Mouse (Mus musculus) limb, embryonic 14.5 days (tissue): ENCODE data around the gene Hes2. TPM values are rescaled to one million over a fixed set of nuclear protein-coding genes. Genes with fewer than 3 reads are reported as not detected.

ENCODE experiments used
- ATAC-seq: fragments of 200-750 bp; cut with Nextera tagmentation; 2 replicates; pipeline ENCODE4 v1.8.0; 2017; ENCODE audit warnings: low read depth, moderate number of reproducible peaks, moderate TSS enrichment; ENCODE audit not compliant: low FRiP score
- DNase-seq: peaks from one replicate; pipeline ENCODE4 v3.0.0-alpha.2; 2015; ENCODE audit warnings: low spot score
- H3K27ac ChIP-seq: fragments of 300-500 bp; sonication (generic); replicated peaks from 2 replicates; pipeline ENCODE4 v1.5.1; 2014; ENCODE audit warnings: low read depth, mild to moderate bottlenecking, low read length, moderate library complexity, mixed read lengths
- H3K27me3 ChIP-seq: fragments of 300-500 bp; sonication (generic); 2 replicates; pipeline ENCODE4 v1.6.1; 2014; ENCODE audit warnings: low read length, mixed read lengths; ENCODE audit not compliant: control insufficient read depth, insufficient read depth
- H3K36me3 ChIP-seq: fragments of 300-500 bp; sonication (generic); 2 replicates; pipeline ENCODE4 v1.6.1; 2014; ENCODE audit warnings: mild to moderate bottlenecking, low read length, moderate library complexity, mixed read lengths; ENCODE audit not compliant: control insufficient read depth, insufficient read depth
- H3K4me1 ChIP-seq: fragments of 300-500 bp; sonication (generic); 2 replicates; pipeline ENCODE4 v1.6.1; 2014; ENCODE audit warnings: antibody characterized with exemption, low read length, mixed read lengths; ENCODE audit not compliant: control insufficient read depth, insufficient read depth
- H3K4me2 ChIP-seq: fragments of 300-500 bp; sonication (generic); replicated peaks from 2 replicates; pipeline ENCODE4 v1.6.1; 2014; ENCODE audit warnings: low read depth, mild to moderate bottlenecking, low read length, moderate library complexity; ENCODE audit not compliant: severe bottlenecking
- H3K4me3 ChIP-seq: fragments of 300-500 bp; sonication (generic); replicated peaks from 2 replicates; pipeline ENCODE4 v1.5.1; 2014; ENCODE audit warnings: low read length
- H3K9ac ChIP-seq: fragments of 300-500 bp; sonication (generic); 2 replicates; pipeline ENCODE4 v1.6.1; 2014; ENCODE audit warnings: mild to moderate bottlenecking, low read depth, low read length, moderate library complexity; ENCODE audit not compliant: severe bottlenecking
- H3K9me3 ChIP-seq: fragments of 300-500 bp; sonication (generic); 2 replicates; pipeline ENCODE4 v1.6.1; 2016; ENCODE audit warnings: low read length; ENCODE audit not compliant: control insufficient read depth
- POLR2A ChIP-seq: fragments of 200-500 bp; IDR thresholded peaks from 2 replicates; pipeline ENCODE4 v1.8.0; 2012; ENCODE audit warnings: inconsistent platforms, mild to moderate bottlenecking, moderate library complexity, borderline replicate concordance; ENCODE audit not compliant: insufficient read depth, insufficient read length; ENCODE audit errors: extremely low read depth
- WGBS: fragments of 180-500 bp; shearing (Covaris S2); extraction: QIAGEN DNeasy Blood & Tissue Kit; methylation state at CpG from one replicate; pipeline ENCODE4 v1.1.7; 2014; 5-methylcytosine and 5-hydroxymethylcytosine counted together
- polyA plus RNA-seq, 2 experiments: library from polyadenylated mRNA; depleted of rRNA in 1 of 2; stranded (reverse) in 1 of 2; unstranded in 1 of 2; fragments of >200 nt; fragmentation: Nextera tagmentation in 1 of 2; extraction: Ambion mirVana in 1 of 2; gene quantifications; 2 replicates each; pipeline versions ENCODE4 v1.2.1 to v1.2.3; 2012 to 2014

Hes2 gene
- polyA plus RNA-seq, 2 experiments: 0.04 TPM; not detected in 1

DNA sequence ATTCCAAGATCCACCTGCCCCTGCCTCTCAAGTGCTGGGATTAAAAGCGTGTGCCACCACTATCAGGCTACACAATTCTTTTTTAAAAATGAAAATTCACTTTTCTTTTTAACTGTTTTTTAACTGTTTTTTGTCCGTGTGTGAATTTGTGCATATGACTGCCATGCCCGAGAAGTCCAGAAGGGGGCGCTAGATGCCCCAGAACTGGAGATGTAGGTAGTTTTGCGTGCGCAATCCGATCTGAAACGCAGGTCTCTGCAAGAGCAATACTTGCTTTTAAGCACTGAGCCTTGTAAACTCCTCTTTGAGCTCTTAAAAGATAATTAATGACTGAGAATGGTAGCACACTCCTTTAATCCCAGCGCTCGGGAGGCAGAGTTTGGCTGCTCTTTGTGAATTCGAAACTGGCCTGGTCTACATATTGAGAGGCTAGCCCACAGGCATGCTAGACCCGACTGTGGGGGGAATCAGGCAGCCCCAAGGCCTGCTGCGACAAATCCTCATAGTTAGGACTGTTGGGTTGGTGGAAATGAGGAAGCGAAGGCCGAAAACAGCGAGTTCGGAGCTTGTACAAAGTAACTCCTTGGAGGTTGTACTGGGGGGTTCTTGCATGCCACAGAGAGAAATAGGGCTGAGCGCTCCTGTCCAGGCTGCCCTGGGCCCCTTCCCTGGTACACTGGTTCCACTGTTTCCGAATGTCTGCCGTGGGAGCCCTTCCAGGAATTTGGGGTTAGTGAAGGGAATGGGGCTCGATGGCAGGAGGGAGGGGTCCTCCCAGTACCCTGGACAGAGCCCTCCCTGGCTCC, 685 bp upstream of the Hes2 start:
- DNase-seq: no peak
- H3K9ac ChIP-seq: no peak overlapping the region
- ATAC-seq: no peak
- TF ChIP-seq POLR2A: no peak
- H3K4me3 ChIP-seq: peak overlapping the region; percentile 15; the same call in 1 of the 2 replicates
- 14% methylated on average over 21 of the region's 21 CpGs for WGBS
- H3K4me2 ChIP-seq: peak overlapping the region; percentile 28; the same call in 1 of the 2 replicates
- H3K27ac ChIP-seq: no peak overlapping the region
- H3K36me3 ChIP-seq: no peaks in the 10 kb centered on the region
- H3K4me1 ChIP-seq: peaks cover 12% of the 10 kb centered on the region
- no peaks in the 10 kb centered on the region for H3K9me3 ChIP-seq
- peaks cover 76% of the 10 kb centered on the region for H3K27me3 ChIP-seq

GRCm38 (mm10) chr4:152159285-152159678, 615 bp downstream of the Hes2 start:
- 0 out of 2 replicates have a peak overlapping the region, but pooled peaks have one; percentile 4 for H3K4me3 ChIP-seq
- TF ChIP-seq POLR2A: no peak
- 4% methylated on average over 15 of the region's 19 CpGs for WGBS

GRCm38 (mm10) chr4:152160748-152161147, 2.1 kb downstream of the Hes2 start:
- H3K27ac ChIP-seq: no peak overlapping the region
- no peaks in the 10 kb centered on the region for H3K9me3 ChIP-seq
- 50% methylated on average over 4 of the region's 4 CpGs for WGBS
- no peak overlapping the region for H3K4me3 ChIP-seq
- no peak overlapping the region for H3K4me2 ChIP-seq
- DNase-seq (no peak), ATAC-seq (no peak)
- peaks cover 54% of the 10 kb centered on the region for H3K27me3 ChIP-seq
- no peak overlapping the region for H3K9ac ChIP-seq
- TF ChIP-seq POLR2A: no peak
- peaks cover 10% of the 10 kb centered on the region; the same call in 1 of the 2 replicates for H3K4me1 ChIP-seq
- H3K36me3 ChIP-seq: no peaks in the 10 kb centered on the region

More at GRCm38 (mm10) chr4:152159285-152159678, 615 bp downstream of the Hes2 start:
- H3K4me1 ChIP-seq: peaks cover 8% of the 10 kb centered on the region; the same call in 1 of the 2 replicates
- DNase-seq (no peak), ATAC-seq (no peak)
- H3K27me3 ChIP-seq: peaks cover 63% of the 10 kb centered on the region
- H3K9me3 ChIP-seq: no peaks in the 10 kb centered on the region
- no peak overlapping the region for H3K27ac ChIP-seq
- no peak overlapping the region for H3K4me2 ChIP-seq
- no peaks in the 10 kb centered on the region for H3K36me3 ChIP-seq
- no peak overlapping the region for H3K9ac ChIP-seq

DNA sequence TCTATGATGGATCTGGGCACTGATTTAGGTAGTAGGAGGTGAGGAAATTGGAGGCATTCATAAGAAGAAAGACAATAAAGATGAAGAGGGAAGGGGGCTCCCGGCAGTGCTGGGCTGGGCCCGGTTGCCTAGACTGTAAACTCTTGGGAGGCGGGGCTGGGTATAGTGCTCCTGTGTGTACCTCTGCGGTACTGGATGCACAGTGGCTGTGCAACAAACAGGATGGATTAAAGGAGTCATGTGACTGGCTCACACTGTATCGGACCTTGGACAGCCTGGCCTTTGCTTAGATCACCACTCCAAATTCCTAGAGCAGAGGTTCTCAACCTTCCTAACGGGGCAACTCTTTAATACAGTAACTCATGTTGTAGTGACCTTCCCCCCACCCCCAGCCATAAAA, 2.9 kb downstream of the Hes2 start:
- no peak overlapping the region for H3K4me2 ChIP-seq
- H3K9ac ChIP-seq: no peak overlapping the region
- no peaks in the 10 kb centered on the region for H3K9me3 ChIP-seq
- H3K27ac ChIP-seq: no peak overlapping the region
- no peak for ATAC-seq
- H3K4me3 ChIP-seq: no peak overlapping the region
- H3K4me1 ChIP-seq: peaks cover 10% of the 10 kb centered on the region; the same call in 1 of the 2 replicates
- no peak for DNase-seq
- H3K36me3 ChIP-seq: no peaks in the 10 kb centered on the region
- peaks cover 54% of the 10 kb centered on the region for H3K27me3 ChIP-seq
- 67% methylated on average over 6 of the region's 6 CpGs for WGBS
- TF ChIP-seq POLR2A: no peak

GRCm38 (mm10) chr4:152162748-152163147, 4.1 kb downstream of the Hes2 start:
- no peak for ATAC-seq
- Histone ChIP-seq H3K36me3 (no peaks in the 10 kb centered on the region), H3K4me2 (no peak overlapping the region), H3K9ac (no peak overlapping the region), H3K4me1 (peaks cover 10% of the 10 kb centered on the region; the same call in 1 of the 2 replicates), H3K9me3 (no peaks in the 10 kb centered on the region), H3K27ac (no peak overlapping the region), H3K27me3 (peaks cover 45% of the 10 kb centered on the region), H3K4me3 (no peak overlapping the region)
- no peak for TF ChIP-seq POLR2A
- DNase-seq: no peak
- 91% methylated on average over 2 of the region's 2 CpGs for WGBS
